Mouse (Mus musculus) kidney, adult 9 months (tissue): Measurements from ENCODE around the gene Slc22a21.
"Not testable (repeated sequence)": the region's sequence is repeated elsewhere in the genome, so short reads cannot be mapped to it uniquely, and the experiment has no call there.

Experiments
- DNase-seq: peaks from one replicate; pipeline ENCODE4 v3.0.0; 2022

The Slc22a21 gene

GRCm38 (mm10) chr11:53979788-53980621 lies at the start of gene Slc22a21:
Gene Slc22a21, minus strand, starts transcription at chr11:53980332.
- DNase-seq: peak; percentile 89

GRCm38 (mm10) chr11:54028997-54029396 lies 48.9 kb upstream of the Slc22a21 start:
- no peak for DNase-seq

- DNase-seq: peak; percentile 94
Measured at GRCm38 (mm10) chr11:54028044-54028951, 48.2 kb upstream of the Slc22a21 start, which contains the start of gene Slc22a4. Gene Slc22a4, minus strand, starts transcription at chr11:54028090.

- DNase-seq: peak; percentile 31
Measured at GRCm38 (mm10) chr11:54027131-54028043, 47.3 kb upstream of the Slc22a21 start.

GRCm38 (mm10) chr11:54026491-54027041 lies 46.4 kb upstream of the Slc22a21 start:
- no peak for DNase-seq

- peak; percentile 72 for DNase-seq
Measured at GRCm38 (mm10) chr11:54021396-54022093, 41.4 kb upstream of the Slc22a21 start.

- DNase-seq: no peak
Measured at GRCm38 (mm10) chr11:54018893-54019732, 39.0 kb upstream of the Slc22a21 start.

GRCm38 (mm10) chr11:54017596-54017995 lies 37.5 kb upstream of the Slc22a21 start:
- no peak for DNase-seq

GRCm38 (mm10) chr11:54016051-54016450 lies 35.9 kb upstream of the Slc22a21 start:
- DNase-seq: no peak

GRCm38 (mm10) chr11:54012961-54013360 lies 32.8 kb upstream of the Slc22a21 start:
- DNase-seq: peak; percentile 88

GRCm38 (mm10) chr11:54011255-54011654 lies 31.1 kb upstream of the Slc22a21 start:
- no peak for DNase-seq

GRCm38 (mm10) chr11:54008416-54008920 lies 28.3 kb upstream of the Slc22a21 start:
- DNase-seq: peak; percentile 41

- DNase-seq: peak; percentile 40
Measured at GRCm38 (mm10) chr11:54007717-54008116, 27.6 kb upstream of the Slc22a21 start.

- peak; percentile 95 for DNase-seq
Measured at GRCm38 (mm10) chr11:54006901-54007300, 26.8 kb upstream of the Slc22a21 start.

- not testable (repeated sequence) for DNase-seq
Measured at GRCm38 (mm10) chr11:54006362-54006761, 26.2 kb upstream of the Slc22a21 start.

GRCm38 (mm10) chr11:54004734-54005133 lies 24.6 kb upstream of the Slc22a21 start:
- DNase-seq: peak; percentile 26

GRCm38 (mm10) chr11:54004221-54004620 lies 24.1 kb upstream of the Slc22a21 start:
- peak; percentile 99 for DNase-seq

GRCm38 (mm10) chr11:54002761-54003717 lies 22.9 kb upstream of the Slc22a21 start:
- DNase-seq: peak; percentile 83
